Mouse (Mus musculus): ENCODE data around the gene Foxq1.

Foxq1 gene

GRCm38 (mm10) chr13:31572806-31573508 is 17.0 kb downstream of the Foxq1 start:
- DNase-seq: no peak

- DNase-seq: no peak
Measured at GRCm38 (mm10) chr13:31574627-31575026, 18.7 kb downstream of the Foxq1 start.

GRCm38 (mm10) chr13:31576696-31577095 is 20.8 kb downstream of the Foxq1 start:
- DNase-seq: no peak

- DNase-seq: no peak
Measured at GRCm38 (mm10) chr13:31577576-31577975, 21.6 kb downstream of the Foxq1 start.

GRCm38 (mm10) chr13:31578389-31578788 is 22.5 kb downstream of the Foxq1 start:
- DNase-seq: no peak

GRCm38 (mm10) chr13:31579866-31580265 is 23.9 kb downstream of the Foxq1 start:
- DNase-seq: peak; percentile 3

- DNase-seq: no peak
Measured at GRCm38 (mm10) chr13:31587341-31587740, 31.4 kb downstream of the Foxq1 start.

GRCm38 (mm10) chr13:31599576-31599975 is 43.6 kb downstream of the Foxq1 start:
- no peak for DNase-seq

- no peak for DNase-seq
Measured at GRCm38 (mm10) chr13:31603964-31604363, 48.0 kb downstream of the Foxq1 start.

Measured in thymus, postnatal 25 days (tissue).